Mouse (Mus musculus): Measurements from ENCODE around the gene Rps19bp1.

The Rps19bp1 gene

DNA sequence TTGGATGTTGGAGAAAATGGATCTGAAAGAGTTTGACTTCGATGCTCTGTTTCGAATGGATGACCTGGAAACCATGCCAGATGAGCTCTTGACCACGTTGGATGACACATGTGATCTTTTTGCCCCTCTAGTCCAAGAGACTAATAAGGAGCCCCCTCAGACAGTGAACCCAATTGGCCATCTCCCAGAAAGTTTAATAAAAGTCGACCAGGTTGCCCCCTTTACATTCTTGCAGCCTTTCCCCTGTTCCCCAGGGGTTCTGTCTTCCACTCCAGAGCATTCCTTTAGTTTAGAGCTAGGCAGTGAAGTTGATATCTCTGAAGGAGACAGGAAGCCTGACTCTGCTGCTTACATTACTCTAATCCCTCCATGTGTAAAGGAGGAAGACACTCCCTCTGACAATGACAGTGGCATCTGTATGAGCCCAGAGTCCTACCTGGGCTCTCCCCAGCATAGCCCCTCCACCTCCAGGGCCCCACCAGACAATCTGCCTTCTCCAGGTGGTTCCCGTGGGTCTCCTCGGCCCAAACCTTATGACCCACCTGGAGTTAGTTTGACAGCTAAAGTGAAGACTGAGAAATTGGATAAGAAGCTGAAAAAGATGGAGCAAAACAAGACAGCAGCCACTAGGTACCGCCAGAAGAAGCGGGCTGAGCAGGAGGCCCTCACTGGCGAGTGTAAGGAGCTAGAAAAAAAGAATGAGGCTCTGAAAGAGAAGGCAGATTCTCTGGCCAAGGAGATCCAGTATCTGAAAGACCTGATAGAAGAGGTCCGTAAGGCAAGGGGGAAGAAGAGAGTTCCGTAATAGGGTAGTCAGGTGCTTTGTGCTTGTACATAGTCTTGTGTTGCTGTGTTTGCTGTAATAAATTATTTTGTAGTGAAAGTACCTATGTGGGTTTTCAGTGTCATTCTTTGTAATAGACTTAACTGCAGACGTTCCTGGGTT, 7.2 kb downstream of the Rps19bp1 start:
- DNase-seq (ENCODE audit: low spot score in 2 of 2) = no peak

DNA sequence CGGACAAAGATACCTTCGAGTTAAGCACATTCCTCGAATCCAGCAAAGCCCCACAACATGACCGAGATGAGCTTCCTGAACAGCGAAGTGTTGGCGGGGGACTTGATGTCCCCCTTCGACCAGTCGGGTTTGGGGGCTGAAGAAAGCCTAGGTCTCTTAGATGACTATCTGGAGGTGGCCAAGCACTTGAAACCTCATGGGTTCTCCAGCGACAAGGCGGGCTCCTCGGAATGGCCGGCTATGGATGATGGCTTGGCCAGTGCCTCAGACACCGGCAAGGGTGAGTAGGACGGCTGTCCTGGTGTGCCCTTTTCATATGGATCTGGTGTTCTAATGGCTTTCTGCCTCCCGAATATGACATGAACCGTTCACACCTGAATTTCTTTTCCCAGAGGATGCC, 7.9 kb downstream of the Rps19bp1 start:
- DNase-seq (ENCODE audit: low spot score in 2 of 2) = no peak

DNA sequence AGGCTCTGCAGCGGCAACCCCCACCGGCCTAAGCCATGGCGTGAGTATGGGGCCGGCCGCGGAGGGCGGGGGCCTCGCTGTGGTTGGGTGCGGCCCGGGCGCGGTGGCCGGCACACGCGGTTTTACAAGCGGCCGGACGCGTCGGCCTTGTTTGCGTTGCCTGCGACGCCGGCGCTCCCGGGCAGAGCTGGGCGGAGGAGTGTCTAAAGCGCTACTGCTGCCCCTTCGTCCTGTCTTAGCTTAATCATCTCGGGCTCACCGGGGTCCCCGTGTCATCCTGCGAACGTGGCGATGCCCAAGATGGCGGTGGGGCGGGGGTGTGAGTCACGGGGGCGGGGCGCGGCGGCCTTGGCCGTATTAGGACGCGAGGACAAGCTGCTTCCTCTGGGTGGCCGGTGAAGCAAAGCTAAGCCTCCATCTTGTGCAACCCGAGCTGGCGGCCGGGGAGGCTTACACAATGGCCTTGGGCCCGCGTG, 8.4 kb downstream of the Rps19bp1 start:
- peak; percentile 40 to 44 for DNase-seq (ENCODE audit: low spot score in 2 of 2)

DNA sequence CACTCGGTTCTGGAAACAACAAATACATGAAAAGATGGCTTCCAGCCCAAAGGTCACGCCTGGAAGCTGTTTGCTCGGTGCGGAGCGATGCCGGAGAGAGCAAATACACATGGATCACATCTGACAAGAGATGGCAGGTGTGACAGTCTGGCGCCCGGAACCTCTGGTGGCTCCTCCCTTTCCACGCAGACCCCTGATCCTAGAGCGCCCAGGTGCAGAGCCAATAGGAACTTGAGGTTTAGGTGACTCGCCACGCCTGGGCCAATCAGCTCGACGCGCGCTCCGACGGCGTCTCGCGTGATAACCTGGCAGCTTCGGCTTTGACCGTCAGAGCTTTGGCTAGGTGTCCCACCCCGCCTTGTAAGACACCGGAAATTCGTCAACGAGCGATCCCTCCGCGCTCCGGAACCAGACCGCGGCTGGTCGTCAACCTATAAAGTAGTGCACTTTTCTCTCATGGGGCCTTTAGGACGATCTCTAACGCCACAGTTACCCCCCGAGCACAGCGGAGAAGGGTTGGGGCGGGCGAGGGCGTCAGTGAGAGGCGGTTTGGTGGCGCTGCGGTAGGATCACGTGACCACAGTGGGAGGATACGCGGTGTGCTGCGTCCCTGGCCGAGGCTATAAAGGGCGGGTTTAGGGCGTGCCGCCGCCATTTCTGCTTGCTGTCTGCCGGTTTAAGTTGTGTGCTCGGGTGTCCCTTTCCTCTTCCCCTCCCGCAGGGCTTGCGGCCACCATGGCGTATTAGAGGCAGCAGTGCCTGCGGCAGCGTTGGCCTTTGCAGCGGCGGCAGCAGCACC, 9.1 kb downstream of the Rps19bp1 start, which contains the start of gene Atf4:
TSS of gene Atf4 (plus strand) at position 338 of the 799 bp plus-strand sequence.
- peak; percentile 95 to 97 for DNase-seq (ENCODE audit: low spot score in 2 of 2)

DNA sequence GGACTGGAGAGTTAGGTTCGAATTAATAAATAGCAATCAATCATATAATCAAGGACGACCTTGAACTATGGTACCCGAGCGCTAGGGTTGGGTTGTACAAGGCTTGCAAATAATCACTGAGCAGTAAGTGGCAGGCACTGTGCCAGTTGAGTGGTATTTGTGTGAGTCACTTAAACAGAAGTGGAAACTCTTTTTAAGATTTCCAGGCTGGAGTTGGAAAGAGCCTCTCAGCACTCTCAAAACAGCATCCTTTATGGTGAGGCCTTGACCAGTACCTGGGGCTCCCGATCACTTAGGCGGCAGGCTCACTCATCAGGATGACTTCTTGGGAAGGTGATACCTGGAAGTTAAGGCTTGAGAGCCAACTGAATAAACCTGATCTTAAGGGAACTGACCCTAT, 9.9 kb downstream of the Rps19bp1 start:
- DNase-seq (ENCODE audit: low spot score in 2 of 2) = no peak

DNA sequence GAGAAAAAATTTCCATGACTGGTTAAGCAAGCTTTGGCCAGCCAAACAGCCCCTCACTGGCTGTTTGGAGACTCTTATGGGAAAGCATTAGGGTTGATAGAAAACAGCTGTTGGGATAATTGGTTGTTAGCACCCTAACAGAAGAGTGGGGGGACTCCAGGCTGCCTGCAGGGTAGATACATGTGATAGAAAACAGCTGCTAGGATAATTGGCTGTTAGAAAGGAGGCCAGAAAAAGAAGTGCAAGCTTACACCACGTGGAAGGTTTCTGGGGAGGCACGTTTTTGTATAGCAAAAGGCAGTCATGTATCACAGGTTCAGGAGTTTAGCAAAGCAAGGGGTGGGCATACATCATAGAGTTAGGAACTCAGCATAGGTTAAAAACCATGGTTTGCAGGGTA, 10.6 kb downstream of the Rps19bp1 start:
- no peak for DNase-seq (ENCODE audit: low spot score in 2 of 2)

DNA sequence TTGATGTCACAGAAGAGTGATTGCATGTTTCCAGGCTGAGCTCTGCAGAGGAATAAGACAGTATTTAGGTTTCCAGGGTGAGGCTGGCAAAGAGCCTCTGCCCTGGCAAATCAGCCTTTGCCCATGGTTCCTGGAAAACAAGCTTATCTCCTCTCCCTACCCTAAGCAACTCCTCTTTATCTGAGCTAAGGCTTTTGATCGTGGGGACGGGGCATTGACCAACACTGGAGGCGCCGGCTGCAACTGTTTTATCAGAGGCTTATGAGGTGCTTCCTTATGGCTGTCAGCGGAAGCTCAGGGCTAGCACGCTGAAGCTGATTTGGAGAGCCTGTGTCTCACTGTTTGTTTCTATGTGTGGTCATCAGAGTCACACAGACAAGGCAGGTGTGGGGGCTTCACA, 13.5 kb downstream of the Rps19bp1 start:
- DNase-seq (ENCODE audit: low spot score in 2 of 2) = no peak

DNA sequence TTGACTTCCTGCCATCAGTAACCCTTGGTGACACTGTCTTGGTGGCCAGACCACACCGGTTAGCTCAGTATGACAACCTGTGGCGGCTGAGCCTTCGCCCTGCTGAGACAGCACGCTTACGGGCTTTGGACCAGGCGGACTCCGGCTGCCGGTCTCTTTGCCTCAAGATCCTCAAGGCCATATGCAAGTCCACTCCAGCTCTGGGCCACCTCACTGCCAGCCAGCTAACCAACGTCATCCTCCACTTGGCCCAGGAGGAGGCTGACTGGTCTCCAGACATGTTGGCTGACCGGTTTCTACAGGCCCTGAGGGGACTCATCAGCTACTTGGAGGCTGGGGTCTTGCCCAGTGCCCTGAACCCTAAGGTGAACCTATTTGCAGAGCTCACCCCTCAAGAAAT, 14.4 kb downstream of the Rps19bp1 start:
- no peak for DNase-seq (ENCODE audit: low spot score in 2 of 2)

DNA sequence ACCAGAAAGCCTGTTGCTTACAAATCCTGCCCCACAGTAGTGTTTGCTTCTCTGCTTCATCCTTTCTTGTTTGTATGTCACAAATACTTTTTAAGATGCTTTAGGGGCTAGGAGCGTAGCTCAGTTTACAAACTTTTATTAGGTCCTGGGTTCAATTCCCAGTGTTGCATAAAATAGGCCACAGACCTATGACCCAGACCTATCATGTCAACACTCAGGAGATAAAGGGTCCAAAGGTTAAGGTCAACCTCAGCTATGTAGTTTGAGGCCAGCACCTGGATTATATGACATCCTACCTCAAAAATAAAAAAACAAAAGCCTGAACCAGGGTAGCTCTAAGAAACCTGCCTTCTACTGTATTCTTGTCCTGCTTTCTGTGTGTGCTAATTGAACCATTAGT, 15.5 kb downstream of the Rps19bp1 start:
- DNase-seq (ENCODE audit: low spot score in 2 of 2) = no peak

DNA sequence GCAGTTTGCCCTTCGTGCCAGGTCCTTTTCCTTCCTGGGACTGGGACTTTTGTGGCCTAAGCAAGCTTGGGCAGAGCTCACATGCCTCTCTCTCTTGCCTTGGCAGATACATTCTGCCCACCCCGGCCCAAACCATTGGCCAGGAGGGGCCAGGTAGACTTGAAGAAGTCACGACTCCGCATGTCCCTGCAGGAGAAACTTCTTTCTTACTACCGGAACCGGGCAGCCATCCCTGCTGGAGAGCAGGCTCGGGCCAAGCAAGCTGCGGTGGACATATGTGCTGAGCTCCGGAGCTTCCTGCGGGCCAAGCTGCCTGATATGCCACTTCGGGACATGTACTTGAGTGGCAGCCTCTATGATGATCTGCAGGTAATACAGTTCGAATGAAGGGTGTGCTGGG, 16.0 kb downstream of the Rps19bp1 start:
- DNase-seq (ENCODE audit: low spot score in 2 of 2) = no peak

DNA sequence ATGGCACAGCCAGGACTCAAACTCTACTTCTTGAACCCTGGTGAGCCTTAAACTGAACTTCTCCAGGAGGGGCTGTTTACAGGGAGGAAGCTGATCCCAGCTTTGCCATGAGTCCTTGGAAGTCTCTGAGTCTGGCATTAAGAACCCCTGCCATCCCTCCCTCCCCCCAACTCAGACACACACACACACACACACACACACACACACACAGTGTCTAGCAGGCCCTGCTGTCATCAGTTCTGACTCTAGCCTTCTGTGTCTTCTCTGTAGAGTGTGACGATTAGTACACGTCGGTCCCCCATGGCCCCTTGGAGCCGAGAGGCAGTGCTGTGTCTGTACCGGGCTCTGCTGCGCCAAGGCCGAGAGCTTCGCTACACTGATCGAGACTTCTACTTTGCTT, 28.6 kb downstream of the Rps19bp1 start, which contains the start of gene AC140267.1:
TSS of gene AC140267.1 (plus strand) at position 301 of the 400 bp plus-strand sequence.
- no peak for DNase-seq (ENCODE audit: low spot score in 2 of 2)

DNA sequence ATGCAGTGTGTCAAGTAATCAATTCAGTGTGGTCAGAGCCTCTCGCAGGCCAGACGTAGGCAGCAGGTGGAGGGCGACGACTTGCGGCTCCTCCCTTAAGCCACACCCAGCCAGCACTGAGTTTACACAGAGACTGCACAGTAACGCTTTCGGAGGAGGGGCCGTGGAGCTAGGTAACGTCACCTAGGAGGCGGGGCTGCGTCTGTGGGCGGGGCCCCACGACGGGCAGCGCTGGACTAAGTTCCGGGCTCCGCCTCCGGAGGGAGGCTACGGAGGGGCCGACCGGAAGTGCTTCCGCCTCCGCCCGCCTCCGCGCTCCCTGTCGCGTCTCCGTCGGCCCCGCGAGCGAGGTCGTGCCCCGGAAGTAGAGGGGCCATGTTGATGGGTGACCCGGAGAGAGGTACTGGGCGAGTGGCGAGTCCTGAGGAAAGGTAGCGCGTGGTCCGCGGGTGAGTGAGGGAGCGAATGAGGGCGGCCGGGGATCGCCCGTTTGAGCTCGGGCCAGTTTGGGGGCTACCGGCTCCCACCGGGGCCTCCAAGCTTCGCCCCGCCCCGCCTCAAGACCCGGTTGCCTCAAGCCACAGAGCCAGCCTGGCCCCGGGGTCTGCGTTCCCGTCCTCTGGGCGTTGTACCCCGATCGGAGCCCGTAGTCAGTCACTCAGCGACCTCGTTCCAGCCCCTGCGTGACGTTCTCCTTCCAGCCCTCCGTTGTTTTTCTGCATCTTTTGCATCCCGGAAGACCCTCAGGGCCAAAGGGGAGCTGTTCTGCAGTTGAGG, 30.2 kb downstream of the Rps19bp1 start, which contains the start of gene Mief1:
TSS of gene Mief1 (plus strand) at position 286 of the 777 bp plus-strand sequence.
- DNase-seq (ENCODE audit: low spot score in 2 of 2) = peak; percentile 98 to 99

DNA sequence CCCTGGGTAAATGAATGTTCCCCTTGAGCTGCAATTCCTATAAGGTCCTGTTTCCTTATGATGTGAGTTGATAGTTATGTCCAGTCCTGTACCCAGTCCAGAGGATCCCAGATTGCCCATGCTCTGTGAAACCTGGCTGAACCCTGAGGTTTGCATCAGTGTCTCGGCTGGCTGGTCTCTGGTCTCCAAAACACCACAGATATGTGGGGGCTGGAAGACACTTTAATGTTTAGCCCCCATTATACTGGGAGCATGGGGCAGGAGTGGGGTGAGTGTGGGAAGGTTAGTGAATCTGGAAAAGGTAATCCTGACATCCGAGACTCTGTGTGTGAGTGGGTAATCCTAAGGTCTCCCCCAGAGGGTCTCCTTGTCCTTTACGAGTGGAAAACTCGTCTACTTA, 31.1 kb downstream of the Rps19bp1 start:
- no peak for DNase-seq (ENCODE audit: low spot score in 2 of 2)

DNA sequence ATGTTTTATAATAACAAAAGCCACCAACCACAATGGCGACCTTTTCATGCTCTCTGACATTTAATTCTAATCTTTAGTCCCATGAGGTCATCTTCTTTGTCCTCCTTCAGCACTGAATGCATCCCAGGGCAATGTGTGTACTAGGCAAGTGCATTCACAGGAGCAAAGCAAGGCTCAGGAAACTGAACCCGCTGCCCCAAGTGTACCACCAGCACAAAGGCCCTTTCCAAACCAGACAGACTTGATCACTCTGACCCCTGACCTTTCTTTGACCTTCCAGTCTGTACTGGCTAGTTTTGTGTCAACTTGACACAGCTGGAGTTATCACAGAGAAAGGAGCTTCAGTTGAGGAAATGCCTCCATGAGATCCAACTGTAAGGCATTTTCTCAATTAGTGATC, 31.8 kb downstream of the Rps19bp1 start:
- no peak for DNase-seq (ENCODE audit: low spot score in 2 of 2)

DNA sequence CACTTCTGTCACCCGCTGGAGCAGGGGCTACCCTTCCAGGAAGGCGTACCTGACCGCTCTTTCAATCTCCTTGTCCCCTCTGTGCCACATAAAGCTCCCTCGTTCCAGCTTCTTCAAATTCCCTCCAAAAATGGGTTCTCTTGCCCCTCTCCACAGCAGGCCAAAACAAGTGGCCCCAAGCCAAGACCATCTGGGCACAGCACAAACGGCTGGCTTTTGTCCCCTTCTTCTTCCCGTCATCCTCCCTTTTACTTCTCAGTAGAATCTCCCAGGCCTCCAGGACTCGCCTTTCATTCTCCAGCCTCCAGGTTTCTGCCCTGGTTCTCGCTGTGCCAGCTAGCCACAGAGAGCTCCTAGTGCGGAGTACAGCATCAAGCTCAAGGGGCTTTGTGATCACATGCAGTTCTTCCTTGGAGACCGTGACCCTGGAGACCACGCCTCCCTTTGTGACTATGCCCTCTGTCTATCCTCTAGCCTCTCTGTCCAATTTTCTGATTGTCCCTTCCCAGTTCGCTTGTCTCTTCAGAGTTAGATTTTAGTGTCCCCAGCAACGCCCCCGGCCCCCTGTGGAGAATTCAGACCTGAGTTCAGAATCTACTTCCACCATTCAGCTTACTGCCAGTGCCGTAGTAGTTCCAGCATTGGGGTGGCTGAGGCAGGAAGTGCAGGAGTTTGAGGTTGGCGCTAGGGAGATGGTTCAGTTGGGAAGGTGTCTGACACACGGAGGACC, 35.9 kb downstream of the Rps19bp1 start:
- no peak for DNase-seq (ENCODE audit: low spot score in 2 of 2)

DNA sequence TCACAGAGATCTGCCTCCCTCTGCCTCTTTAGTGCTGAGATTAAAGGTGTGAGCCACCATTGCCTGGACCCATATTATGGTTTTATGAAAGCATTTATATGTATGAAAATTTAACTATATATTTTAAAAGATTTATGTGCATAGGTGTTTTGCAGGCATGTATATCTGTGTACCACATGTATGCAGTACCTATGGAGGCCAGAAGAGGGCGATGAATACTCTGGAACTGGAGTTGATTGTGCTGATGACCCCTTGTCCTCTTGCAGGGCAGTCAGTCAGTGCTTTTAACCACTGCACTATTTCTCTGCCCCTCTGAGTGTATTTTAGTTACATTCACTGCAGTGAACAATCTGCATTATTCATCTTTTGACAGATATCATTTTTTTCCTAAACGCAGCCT, 38.3 kb downstream of the Rps19bp1 start:
- peak; percentile 31 to 76 for DNase-seq (ENCODE audit: low spot score in 2 of 2)

DNA sequence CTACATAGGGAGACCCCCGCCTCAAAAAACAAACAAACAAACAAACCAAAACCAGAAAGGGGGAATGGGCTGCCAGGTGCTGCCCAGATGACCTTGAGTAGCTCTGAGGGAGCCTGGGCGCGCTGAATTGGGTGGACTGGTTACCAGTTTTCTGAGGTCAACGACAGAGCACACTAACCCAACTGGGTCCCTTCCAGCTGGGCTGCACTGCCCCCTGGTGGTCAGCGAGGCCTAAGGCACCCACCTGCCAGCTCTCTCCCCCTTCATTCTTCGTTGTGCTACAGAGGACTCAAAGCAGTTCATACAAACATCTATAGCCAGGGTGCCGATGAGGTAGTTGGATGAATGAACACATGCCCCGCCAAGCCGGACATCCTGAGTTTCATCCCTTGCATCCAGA, 38.9 kb downstream of the Rps19bp1 start:
- DNase-seq (ENCODE audit: low spot score in 2 of 2) = peak; percentile 74 to 94

DNA sequence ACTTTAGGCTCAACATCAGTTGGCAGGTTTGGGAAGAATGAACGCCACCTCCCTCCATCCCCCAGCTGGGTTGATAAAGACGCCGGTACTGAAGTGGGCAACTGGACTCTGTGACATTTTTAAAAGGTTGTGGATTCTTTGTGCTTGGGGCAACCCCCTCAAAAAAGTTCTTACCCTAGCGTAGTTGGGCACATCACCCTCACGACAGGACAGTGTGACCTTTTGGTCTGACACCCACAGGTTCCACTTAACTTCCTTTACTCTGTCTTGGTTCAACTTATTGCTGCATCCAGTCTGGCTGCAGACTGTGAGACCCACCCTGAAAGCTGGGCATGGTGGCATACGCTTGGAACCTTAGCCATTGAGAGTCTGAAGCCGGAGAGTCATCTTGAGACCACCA, 40.4 kb downstream of the Rps19bp1 start:
- no peak for DNase-seq (ENCODE audit: low spot score in 2 of 2)

DNA sequence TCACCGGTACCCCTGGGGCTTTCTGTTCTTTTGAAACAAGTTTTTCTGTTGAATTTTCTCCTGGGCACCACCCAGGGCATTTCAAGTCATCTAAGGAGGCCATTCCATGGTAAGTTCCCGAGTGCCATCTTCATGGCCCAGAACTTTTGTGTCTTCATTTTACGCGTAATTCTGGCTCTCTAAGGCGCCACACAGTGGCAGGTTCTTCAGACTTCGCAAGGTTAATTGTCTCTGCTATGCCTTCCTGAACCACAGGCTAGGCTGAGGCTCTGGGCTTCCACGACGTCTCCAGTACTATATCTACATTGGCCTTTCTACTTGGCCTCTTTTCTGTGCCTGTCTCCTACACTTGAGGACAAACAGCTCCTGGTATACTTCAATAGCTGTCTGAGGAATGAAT, 43.1 kb downstream of the Rps19bp1 start:
- no peak for DNase-seq (ENCODE audit: low spot score in 2 of 2)

DNA sequence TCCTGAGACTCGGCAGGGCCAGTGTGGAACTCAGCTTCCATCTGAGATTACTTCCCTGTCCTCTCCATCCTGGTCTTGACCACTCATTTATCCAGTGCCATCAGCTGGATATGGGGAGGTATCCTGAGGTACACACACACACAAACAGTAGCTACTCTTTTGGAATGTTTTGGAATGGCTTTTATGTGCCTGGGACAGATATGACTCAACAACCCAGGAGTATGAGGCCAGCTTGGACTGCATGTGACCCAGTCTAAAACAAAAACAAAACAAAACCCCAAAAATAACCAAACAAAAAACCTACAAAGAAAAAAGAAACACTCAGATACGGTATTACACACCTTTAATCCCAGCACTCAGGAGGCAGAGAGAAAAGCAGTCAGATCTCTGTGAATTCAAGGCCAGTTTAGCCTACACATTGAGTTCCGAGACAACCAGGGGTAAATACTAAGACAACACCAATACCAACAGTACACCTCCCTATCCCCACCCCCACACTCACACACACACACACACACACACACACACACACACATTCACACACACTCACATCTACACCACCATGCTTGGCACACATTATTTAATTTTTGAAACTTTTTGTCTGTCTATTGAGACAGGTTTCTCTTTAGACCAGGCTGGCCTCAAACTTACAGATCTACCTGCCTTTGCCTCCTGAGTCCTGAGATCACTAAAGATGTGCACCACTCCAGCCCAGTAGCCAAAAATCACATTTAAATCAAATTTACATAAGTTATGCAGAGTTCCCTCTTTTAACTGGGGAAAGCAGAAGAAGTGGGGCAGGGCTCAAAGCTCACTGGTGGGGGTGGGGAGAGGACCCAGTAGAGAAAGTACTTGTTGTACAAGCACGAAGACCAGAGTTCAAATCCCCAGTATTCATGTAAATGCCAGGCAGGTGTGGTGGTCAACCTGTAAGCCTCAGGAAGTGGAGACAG, 44.1 kb downstream of the Rps19bp1 start:
- DNase-seq (ENCODE audit: low spot score in 2 of 2) = no peak
